Mouse (Mus musculus): ENCODE data around the gene Uck1. TPM values are rescaled to one million over a fixed set of nuclear protein-coding genes. Genes with fewer than 3 reads are reported as not detected.
"Not testable (repeated sequence)": the region's sequence is repeated elsewhere in the genome, so short reads cannot be mapped to it uniquely, and the experiment has no call there.

The Uck1 gene
- polyA plus RNA-seq, 1 experiment = 64.9 TPM

DNA sequence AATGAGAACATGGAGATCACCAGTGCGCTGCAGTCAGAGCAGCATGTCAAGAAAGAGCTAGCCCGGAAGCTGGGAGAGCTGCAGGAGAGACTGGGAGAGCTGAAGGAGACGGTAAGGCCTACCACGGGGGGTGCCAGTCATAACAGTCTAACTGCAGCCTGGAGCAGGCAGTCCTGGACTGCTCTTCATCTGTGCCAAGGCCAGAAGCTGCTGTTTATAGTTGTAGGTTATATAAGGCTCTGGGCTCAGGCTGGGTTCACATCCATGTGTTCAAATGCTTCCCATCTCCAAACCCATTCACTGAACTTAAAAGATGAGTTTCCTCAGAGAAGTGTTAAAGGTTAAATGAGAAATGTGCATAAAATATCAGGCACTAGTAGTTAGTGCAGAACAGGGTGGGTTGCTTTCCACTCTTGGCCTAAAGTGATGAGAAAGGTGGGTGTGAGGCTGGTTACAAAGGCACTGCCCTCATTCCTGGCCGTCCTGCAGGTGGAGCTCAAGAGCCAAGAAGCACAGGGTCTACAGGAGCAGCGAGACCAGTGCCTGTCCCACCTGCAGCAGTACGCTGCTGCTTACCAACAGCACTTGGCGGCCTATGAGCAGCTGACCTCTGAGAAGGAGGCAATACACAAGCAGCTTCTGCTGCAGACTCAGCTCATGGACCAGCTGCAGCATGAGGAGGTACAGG is 44.3 kb upstream of the Uck1 start:
- no peak overlapping the region for H3K27ac ChIP-seq (ENCODE audit: insufficient read depth, low read depth, low read length)
- no peak overlapping the region for H3K4me3 ChIP-seq (ENCODE audit: low read depth, low read length)
- H3K27me3 ChIP-seq (ENCODE audit: control insufficient read depth, insufficient read depth, low read length) = no peaks in the 10 kb centered on the region
- TF ChIP-seq POLR2A (IDR thresholded peaks at IDR 0.05; ENCODE audit: low read depth, low read length) (no peak), CTCF (IDR thresholded peaks at IDR 0.05; ENCODE audit: extremely low read depth, insufficient read length, insufficient replicate concordance, low read depth, low read length) (peak; percentile 66; the same call in 1 of the 2 replicates)
- H3K4me1 ChIP-seq (ENCODE audit: control insufficient read depth, insufficient read depth, insufficient read length, low read length) = no peaks in the 10 kb centered on the region
- H3K36me3 ChIP-seq (ENCODE audit: control insufficient read depth, insufficient read depth, low read length) = peaks cover 70% of the 10 kb centered on the region
- 62% methylated on average over 8 of the region's 8 CpGs for WGBS

DNA sequence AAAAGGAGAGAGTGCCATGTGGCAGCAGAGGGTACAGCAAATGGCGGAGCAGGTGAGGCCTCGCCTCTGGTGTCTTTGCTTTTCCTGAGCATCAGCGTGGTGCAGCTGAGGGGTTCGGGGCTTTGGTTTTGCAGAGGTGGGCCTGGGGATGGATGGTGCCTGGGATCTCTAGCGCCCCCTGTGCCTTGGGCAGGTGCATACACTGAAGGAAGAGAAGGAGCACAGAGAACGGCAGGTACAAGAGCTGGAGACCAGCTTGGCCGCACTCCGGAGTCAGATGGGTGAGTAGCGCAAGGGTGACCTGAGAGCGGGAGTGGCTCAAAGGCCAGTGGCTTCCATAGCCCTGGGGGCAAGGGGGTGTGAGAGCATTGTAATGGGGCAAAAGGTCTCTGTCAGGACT is 43.0 kb upstream of the Uck1 start:
- no peaks in the 10 kb centered on the region for H3K27me3 ChIP-seq (ENCODE audit: control insufficient read depth, insufficient read depth, low read length)
- no peak overlapping the region for H3K27ac ChIP-seq (ENCODE audit: insufficient read depth, low read depth, low read length)
- no peaks in the 10 kb centered on the region for H3K4me1 ChIP-seq (ENCODE audit: control insufficient read depth, insufficient read depth, insufficient read length, low read length)
- TF ChIP-seq CTCF (IDR thresholded peaks at IDR 0.05; ENCODE audit: extremely low read depth, insufficient read length, insufficient replicate concordance, low read depth, low read length) = peak; percentile 23; the same call in 1 of the 2 replicates
- no peak for TF ChIP-seq POLR2A (IDR thresholded peaks at IDR 0.05; ENCODE audit: low read depth, low read length)
- H3K4me3 ChIP-seq (ENCODE audit: low read depth, low read length) = no peak overlapping the region
- peaks cover 78% of the 10 kb centered on the region for H3K36me3 ChIP-seq (ENCODE audit: control insufficient read depth, insufficient read depth, low read length)
- WGBS = 91% methylated on average over 10 of the region's 10 CpGs

DNA sequence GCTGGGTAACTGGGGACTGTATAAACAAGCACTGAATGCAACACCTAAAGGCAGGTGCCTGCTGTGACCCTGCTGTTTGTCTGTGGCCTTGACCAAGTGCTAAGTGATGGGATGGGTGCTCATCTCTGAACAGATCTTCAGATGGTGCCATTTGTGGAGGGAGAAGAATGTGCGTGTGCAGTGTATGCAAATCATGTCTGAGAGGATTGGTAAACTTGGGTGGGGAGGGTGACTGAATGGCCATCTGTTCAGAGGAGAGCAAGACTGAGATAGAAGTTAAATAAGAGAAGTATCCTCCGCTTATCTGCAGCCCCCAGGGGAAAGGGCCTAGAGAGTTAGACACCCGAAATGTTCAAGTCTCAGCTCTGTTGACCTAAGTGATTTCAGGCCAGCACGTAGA is 39.5 kb upstream of the Uck1 start:
- 93% methylated on average over 4 of the region's 4 CpGs for WGBS
- Histone ChIP-seq H3K27me3 (ENCODE audit: control insufficient read depth, insufficient read depth, low read length) (no peaks in the 10 kb centered on the region), H3K27ac (ENCODE audit: insufficient read depth, low read depth, low read length) (no peak overlapping the region), H3K36me3 (ENCODE audit: control insufficient read depth, insufficient read depth, low read length) (peaks cover 61% of the 10 kb centered on the region), H3K4me3 (ENCODE audit: low read depth, low read length) (no peak overlapping the region), H3K4me1 (ENCODE audit: control insufficient read depth, insufficient read depth, insufficient read length, low read length) (no peaks in the 10 kb centered on the region)
- TF ChIP-seq POLR2A (IDR thresholded peaks at IDR 0.05; ENCODE audit: low read depth, low read length) = no peak
- no peak for TF ChIP-seq CTCF (IDR thresholded peaks at IDR 0.05; ENCODE audit: extremely low read depth, insufficient read length, insufficient replicate concordance, low read depth, low read length)

DNA sequence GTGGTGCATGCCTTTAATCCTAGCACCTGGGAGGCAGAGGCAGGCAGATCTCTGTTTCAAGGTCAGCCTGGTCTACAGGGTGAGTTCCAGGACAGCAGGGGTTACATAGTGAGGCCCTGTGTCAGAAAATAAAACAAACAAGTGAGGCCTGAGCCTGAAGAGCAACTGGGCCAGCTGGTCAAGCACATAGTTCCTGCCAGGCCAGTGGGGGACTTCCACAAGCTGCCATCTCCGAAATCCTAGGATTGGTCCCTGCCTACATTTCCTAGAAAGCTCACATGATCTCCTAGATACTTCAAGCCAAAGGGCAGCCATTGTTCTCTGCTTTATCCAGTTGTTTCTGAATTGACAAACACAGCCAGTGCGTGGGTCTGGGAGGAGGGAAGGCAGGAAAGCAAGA is 35.9 kb upstream of the Uck1 start:
- not testable (repeated sequence) for H3K27me3 ChIP-seq (ENCODE audit: control insufficient read depth, insufficient read depth, low read length); H3K4me3 ChIP-seq (ENCODE audit: low read depth, low read length); H3K4me1 ChIP-seq (ENCODE audit: control insufficient read depth, insufficient read depth, insufficient read length, low read length); H3K27ac ChIP-seq (ENCODE audit: insufficient read depth, low read depth, low read length)
- 86% methylated on average over 2 of the region's 2 CpGs for WGBS
- peaks cover 51% of the 10 kb centered on the region for H3K36me3 ChIP-seq (ENCODE audit: control insufficient read depth, insufficient read depth, low read length)

DNA sequence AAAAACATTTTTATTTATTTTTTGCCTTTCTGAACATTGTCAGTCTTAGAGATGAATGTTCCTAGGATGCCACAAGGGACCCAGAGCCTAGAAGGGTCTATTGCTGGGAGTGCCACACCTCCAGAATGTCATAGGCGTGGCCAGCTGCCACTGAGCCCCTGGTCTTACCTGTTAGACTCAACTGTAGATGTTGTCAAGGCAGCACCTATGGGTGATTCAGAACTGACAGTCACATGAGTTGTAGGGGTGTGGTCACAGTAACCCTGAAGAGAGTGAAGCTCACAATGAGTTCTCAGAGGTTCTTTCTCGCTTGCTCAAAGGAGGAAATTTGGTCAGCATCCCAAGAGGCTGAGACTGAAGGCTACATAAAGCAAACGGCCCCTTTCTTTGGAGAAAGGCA is 35.3 kb upstream of the Uck1 start:
- no peaks in the 10 kb centered on the region for H3K4me1 ChIP-seq (ENCODE audit: control insufficient read depth, insufficient read depth, insufficient read length, low read length)
- no peak overlapping the region for H3K27ac ChIP-seq (ENCODE audit: insufficient read depth, low read depth, low read length)
- no peak overlapping the region for H3K4me3 ChIP-seq (ENCODE audit: low read depth, low read length)
- no peak for TF ChIP-seq POLR2A (IDR thresholded peaks at IDR 0.05; ENCODE audit: low read depth, low read length)
- no peak for TF ChIP-seq CTCF (IDR thresholded peaks at IDR 0.05; ENCODE audit: extremely low read depth, insufficient read length, insufficient replicate concordance, low read depth, low read length)
- 86% methylated on average over 3 of the region's 3 CpGs for WGBS
- H3K36me3 ChIP-seq (ENCODE audit: control insufficient read depth, insufficient read depth, low read length) = peaks cover 48% of the 10 kb centered on the region
- no peaks in the 10 kb centered on the region for H3K27me3 ChIP-seq (ENCODE audit: control insufficient read depth, insufficient read depth, low read length)

DNA sequence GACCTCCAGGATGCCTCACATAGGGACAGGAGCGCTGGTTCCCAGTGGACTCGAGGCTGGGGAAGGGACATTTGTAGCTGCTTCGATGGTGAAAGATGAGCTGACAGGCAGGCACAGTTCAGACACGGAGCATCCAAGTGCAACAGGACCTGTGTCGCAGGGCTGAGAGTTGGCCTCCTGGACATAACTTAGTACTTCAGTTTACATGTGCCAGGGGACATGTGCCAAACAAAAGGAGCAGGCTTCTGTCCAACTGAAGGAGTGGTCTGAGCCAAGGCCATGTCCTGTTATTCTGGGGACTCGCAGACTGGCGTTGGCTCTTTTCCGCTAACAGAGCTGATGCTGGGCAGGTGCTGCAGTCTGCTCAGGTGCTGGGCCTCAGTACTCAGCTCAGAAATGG is 34.4 kb upstream of the Uck1 start:
- H3K27ac ChIP-seq (ENCODE audit: insufficient read depth, low read depth, low read length) = no peak overlapping the region
- no peaks in the 10 kb centered on the region for H3K27me3 ChIP-seq (ENCODE audit: control insufficient read depth, insufficient read depth, low read length)
- peaks cover 40% of the 10 kb centered on the region for H3K36me3 ChIP-seq (ENCODE audit: control insufficient read depth, insufficient read depth, low read length)
- TF ChIP-seq POLR2A (IDR thresholded peaks at IDR 0.05; ENCODE audit: low read depth, low read length) (no peak), CTCF (IDR thresholded peaks at IDR 0.05; ENCODE audit: extremely low read depth, insufficient read length, insufficient replicate concordance, low read depth, low read length) (no peak)
- H3K4me1 ChIP-seq (ENCODE audit: control insufficient read depth, insufficient read depth, insufficient read length, low read length) = peaks cover under 1% of the 10 kb centered on the region; the same call in 1 of the 2 replicates
- H3K4me3 ChIP-seq (ENCODE audit: low read depth, low read length) = no peak overlapping the region
- 81% methylated on average over 8 of the region's 8 CpGs for WGBS

DNA sequence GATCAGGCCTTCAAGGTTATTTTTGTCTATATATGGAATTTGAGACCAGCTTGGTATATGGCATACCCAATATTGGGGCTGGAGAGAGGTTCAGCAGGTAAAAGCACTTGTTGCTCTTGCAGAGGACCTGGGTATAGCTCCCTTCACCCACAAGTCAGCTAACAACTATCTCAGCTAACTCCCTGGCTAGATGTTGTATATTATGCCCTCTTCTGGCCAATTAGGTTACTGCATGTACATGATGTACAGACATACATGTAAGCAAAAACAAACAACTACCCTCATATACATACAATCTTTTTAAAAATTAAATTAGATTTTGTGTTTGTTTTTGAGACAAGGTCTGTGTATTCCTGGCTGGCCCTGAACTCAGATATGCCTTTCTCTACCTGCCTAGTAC is 29.6 kb upstream of the Uck1 start:
- Histone ChIP-seq H3K4me1 (ENCODE audit: control insufficient read depth, insufficient read depth, insufficient read length, low read length) (peaks cover 5% of the 10 kb centered on the region), H3K4me3 (ENCODE audit: low read depth, low read length) (no peak overlapping the region), H3K36me3 (ENCODE audit: control insufficient read depth, insufficient read depth, low read length) (peaks cover 14% of the 10 kb centered on the region), H3K27ac (ENCODE audit: insufficient read depth, low read depth, low read length) (no peak overlapping the region), H3K27me3 (ENCODE audit: control insufficient read depth, insufficient read depth, low read length) (no peaks in the 10 kb centered on the region)
- TF ChIP-seq POLR2A (IDR thresholded peaks at IDR 0.05; ENCODE audit: low read depth, low read length) (no peak), CTCF (IDR thresholded peaks at IDR 0.05; ENCODE audit: extremely low read depth, insufficient read length, insufficient replicate concordance, low read depth, low read length) (0 out of 2 replicates have a peak, but pooled peaks have one; percentile 15)

Measured in small intestine, adult 2 months (tissue).